Mouse (Mus musculus) skeletal muscle tissue, adult 2 months (tissue): ENCODE results near the gene Pole2.
"Not testable (repeated sequence)": the region's sequence is repeated elsewhere in the genome, so short reads cannot be mapped to it uniquely, and the experiment has no call there.

Experiments used
- DNase-seq: peaks from one replicate; pipeline ENCODE4 v3.0.0-alpha.2; 2012; ENCODE audit warnings: low read depth, low spot score

Gene Pole2

DNA sequence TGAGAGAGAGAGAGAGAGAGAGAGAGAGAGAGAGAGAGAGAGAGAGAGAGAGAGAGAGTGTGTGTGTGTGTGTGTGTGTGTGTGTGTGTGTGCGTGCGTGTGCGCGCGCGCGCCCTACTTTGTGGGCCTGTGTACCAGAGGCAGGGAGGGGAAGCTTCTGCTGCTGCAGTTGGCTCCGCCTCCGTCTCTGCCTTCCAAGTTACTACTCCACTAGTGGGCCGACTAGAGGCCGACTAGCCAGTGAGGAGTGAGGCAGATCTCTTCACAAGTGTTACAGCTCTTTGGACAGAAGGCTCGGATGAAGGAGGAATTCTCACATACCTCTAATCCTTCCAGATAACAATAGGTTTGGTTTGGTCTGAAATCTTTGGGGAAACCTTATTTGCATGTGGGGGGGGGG lies 48.6 kb downstream of the Pole2 start:
- no peak for DNase-seq

DNA sequence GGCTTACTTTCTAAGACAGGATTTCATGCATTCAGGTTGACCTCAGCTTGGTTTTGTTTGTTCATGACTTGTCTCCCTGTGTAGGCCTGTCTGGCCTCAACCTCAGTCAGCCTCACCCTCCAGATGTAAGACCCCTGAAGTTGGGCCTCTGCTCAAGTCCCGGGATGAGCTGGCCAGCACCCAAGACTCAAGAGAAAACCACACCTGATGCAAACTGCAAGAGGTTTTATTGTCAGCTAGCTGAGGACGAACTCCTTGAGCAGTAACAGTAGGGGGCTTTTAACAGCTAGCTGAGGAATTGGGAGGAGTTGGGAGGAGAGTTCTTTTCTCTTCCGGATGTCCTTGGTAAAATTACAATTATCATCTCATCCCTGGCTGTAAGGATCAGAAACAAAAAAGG lies 50.5 kb downstream of the Pole2 start:
- no peak for DNase-seq

DNA sequence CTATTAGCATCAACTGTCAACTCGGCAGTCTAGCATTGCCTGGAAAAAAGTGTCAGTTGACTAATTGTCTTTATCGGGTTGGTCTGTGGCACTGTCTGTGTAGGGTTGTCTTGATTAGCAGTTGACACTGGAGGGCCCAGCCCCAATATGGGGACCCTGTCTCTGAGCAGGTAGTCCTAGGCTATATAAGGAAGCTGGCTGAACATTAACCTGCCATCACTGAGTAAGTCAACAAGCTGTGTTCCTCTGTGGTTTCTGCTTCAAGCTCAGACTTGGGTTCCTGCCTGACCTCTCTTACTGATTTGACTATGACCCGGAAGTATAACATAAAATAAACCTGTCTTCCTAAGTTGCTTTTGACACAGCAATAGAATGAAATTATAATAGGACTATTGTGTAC lies 52.0 kb downstream of the Pole2 start:
- no peak for DNase-seq

DNA sequence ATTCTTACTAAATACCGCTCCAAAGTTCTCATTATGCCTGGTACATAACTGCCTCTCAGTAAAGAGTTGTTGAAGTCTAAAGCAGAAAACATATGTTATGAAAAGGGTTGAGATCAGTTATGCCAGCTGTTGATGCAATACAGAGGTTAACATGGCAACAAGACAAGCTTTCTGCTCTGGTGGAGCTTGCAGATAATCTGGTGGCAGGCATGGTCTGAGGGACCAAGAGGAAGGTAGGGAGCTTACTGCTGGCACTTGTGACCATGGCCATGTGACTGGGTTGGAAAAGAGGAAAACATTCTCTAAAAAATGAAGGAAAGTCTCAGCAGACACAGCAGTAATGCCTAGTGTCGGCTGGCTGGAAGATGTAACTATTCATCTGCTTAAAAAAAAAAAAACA lies 56.7 kb downstream of the Pole2 start:
- no peak for DNase-seq

DNA sequence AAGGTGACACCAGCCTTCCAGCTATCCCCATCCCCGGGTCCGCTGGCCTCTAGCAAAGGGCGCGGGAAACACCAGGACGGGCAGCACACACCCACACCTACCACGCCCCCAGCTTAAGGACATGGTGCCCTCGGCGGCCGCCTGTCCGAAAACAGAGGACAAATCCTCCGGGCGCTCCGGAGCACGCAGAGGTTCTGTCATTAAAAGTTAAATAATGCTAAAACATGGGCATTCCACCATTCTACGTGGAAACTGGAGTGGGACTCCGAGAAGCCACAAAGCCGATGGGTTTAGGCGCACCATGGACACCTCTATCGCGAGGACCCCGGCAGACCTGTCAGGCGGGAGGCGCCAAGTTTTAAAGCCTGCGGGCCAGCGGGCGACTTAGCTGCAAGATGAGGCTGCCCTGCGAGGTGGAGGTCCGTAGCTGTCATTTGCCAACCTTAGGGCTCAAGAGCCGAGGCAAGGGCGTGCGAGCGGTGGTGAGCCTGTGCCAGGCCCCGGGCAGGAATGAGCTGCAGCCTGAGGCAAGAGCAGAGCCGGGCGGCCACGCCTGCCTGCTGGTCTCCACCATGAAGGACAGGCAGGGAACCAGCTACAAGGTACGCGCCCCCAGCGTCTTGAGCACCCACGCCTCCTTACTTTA lies 59.4 kb downstream of the Pole2 start, which contains the start of gene Lrr1:
Lrr1 (plus strand) TSS at position 354 of the 646 bp plus-strand sequence.
- peak; percentile 71 for DNase-seq

DNA sequence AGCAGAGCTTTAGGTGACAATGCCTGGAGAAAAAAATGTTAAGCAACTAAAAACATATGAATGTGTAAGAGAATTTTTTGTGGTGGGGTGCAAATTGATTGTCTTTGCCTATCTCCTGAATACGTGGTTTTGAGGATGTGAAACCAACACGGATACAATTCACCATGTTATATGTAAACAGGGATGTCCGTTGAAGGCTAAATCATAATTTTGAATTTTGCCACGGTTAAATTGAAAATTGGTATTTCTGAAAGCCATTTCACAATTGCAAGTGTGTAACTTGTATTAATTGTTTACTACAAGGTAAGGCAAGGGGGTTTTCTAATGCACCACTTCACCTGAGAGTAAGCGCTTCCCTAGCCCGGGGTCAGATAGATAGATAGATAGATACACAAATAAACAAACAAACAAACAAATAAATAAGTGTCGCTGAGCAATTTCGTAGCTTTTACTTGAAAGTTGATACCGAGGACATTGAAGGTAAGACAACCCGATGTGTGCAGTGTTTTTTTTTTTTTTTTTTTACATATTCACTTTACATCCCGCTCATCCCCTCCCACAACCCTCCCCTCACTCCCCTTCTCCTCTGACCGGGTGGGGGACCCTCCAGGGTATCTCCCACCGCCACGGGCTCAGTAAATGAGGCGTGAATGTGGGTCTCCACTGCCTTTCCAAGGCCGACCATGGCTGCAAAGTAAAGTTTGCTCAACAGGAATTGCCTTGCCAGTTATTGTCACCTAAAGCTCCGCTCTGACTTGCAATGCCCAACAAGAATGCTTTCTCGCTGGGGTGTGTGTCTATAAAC lies 60.1 kb downstream of the Pole2 start:
- no peak for DNase-seq

DNA sequence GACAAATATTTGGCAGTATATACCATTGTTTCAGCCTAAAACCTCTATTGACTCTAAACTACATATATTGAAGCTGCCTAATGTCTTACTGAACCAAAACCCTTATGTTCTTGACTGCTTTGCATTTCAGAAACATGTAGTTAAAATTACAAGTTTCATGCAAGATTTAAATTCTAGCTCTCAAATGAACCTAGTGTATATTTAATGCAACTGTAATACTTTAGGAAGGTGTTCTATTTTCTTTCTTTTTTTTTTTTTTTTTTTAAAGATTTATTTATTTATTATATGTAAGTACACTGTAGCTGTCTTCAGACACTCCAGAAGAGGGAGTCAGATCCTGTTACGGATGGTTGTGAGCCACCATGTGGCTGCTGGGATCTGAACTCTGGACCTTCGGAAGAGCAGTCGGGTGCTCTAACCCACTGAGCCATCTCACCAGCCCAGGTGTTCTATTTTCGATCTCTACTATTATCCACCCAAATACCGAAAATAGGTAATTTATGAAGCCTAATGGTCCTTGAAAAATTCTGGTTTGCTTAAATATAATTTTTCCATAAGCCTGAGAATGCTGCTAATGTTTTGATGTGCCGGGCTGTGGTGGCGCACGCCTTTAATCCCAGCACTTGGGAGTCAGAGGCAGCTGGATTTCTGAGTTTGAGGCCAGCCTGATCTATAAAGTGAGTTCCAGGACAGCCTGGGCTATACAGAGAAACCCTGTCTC lies 61.0 kb downstream of the Pole2 start:
- not testable (repeated sequence) for DNase-seq

DNA sequence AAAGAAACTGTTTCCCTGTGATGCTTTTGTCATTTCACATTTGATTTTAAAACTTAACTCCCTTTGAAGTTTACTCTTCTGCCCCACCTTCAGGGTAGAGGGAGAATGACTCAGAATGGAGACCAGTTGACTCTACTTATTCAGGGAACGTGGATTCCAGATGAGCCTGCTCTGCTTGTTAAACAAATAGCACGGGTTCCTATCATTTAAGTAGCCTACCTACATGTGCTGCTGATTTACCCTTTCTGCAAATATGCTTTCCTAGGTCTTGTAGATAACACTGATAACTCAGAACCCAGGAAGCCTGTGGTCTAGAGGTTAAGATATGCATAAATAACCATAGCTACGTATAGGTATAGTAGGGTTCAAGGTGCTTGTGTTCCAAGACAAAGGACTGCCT lies 63.1 kb downstream of the Pole2 start:
- DNase-seq: no peak

DNA sequence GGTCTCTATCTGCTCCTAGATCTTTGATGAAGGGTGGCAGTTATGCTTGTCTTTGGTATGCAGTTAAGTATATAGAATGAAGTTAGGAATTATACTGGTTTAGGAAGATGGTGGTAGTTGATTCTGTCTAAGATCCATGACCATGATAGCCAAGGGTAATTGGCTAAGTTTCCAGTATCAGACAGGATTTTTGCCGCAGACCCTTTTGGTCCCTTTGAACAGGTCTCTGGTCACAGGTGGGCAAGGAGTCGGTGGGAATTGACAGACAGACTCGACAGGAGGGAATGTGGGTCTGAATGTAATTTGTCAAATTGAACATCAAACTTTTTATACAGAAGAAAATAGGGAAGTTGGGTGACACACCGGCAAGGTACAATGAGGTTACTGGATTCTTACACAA lies 64.4 kb downstream of the Pole2 start:
- DNase-seq: not testable (repeated sequence)

DNA sequence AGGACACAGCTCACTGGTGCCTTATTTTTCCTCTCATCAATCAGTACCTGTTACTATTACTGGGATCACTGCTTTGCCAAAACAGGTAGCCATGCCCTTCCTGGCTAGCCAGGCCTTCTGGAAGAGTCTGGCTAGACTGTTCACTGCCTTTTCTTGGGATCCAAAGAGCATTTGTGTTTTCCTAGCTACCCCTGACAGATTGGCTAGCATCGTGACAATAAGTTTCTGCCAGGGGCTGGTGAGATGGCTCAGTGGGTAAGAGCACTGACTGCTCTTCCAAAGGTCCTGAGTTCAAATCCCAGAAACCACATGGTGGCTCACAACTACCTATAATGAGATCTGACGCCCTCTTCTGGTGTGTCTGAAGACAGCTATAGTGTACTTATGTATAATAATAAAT lies 67.3 kb downstream of the Pole2 start:
- DNase-seq: not testable (repeated sequence)

DNA sequence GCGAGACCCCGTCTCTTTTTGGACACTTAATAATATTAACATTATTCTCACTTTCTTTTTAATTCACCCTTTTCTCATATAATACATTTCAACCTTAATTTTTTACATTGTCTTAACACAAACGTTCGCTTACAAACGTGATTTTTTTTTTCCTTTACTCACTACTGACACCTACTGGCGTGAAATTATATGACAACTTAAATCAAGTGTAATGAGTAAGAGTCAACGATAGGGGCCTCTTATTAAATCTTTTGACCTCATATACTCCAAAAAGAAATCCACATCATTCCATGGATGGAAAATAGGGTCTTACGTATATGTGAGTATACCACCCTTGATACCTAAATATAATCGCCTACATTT lies 68.4 kb downstream of the Pole2 start:
- peak; percentile 66 for DNase-seq

DNA sequence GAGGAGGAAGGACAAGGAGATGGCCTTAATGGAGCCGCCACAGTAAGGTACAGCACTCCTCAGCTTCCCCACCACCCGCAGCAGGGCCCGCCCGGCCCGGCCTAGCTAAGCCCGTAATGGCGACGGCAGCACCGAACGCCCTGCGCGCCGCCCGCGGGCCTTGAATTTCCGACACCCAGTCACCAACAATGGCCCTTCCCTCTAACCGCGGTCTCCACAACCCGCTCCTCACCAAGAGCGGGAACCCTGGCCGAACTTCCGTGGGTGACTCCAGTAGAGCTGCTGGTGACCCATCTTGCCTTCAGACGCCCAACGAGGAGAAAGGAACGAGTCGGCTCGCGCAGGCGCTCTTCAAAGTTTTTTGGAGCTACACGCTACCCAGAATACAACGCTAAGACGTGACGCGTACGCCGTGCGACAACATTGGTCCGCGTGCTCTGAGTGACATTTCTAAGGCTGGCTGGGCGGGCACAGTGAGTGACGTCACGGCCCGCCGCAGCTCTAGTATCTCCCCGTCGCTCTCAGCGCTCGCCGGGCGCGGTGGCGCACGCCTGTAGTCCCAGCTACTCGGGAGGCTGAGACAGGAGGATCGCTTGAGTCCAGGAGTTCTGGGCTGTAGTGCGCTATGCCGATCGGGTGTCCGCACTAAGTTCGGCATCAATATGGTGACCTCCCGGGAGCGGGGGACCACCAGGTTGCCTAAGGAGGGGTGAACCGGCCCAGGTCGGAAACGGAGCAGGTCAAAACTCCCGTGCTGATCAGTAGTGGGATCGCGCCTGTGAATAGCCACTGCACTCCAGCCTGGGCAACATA lies 69.0 kb downstream of the Pole2 start, which contains the start of gene Rps29:
Rps29 (minus strand) TSS at position 422 of the 813 bp plus-strand sequence.
- DNase-seq: peak; percentile 100

DNA sequence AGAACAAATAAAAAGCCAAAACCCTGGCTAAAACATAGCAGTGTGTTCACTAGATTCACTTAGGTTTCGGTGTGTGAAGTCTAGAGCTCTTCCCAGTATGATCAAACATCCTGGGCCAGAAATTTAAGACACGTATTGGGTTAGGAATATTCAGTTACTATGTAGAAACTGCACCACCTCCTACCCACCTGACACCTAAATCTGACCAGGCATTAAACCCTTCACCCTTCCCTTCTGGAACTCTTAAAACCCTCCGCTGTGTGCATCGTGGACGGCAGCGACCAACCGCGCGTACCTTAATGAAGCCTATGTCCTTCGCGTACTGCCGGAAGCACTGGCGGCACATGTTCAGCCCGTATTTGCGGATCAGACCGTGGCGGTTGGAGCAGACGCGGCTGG lies 69.6 kb downstream of the Pole2 start:
- no peak for DNase-seq

DNA sequence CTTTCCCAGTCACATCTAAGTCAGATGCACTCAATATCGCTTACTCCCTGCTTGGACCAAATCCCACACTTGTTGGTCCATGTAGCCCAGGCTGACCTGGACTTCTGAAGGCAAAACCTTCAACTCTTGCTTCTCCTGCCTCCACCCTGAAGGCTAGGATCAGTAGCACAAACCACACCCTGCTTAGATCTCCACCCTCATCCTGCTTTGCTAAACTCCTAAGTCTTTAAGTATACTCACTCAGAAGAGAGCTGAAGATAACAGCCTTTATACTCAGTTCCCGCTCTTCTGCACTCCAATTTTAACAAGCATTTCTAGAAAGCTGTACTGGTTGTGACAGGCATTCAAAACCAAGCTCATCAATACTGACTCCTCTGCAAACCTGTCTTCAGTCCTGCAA lies 70.9 kb downstream of the Pole2 start:
- DNase-seq: no peak

DNA sequence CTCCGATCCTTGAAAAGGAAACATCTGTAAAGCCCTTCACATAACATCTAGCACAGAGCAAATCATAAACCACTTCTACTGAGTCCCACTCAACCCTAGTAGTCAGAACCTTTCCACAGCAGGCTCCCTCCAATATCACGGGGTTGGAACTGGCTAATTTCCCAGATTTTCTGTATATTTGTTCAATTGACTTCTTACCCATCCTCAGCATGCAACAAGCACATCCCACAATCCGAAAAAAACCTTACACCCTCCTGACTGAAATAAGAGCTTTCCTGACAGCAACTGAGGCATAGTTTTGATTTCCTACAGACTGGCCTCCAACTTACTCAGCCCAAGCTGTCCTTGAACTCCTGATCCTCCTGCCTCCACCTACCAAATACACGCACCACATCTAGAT lies 71.6 kb downstream of the Pole2 start:
- DNase-seq: no peak

DNA sequence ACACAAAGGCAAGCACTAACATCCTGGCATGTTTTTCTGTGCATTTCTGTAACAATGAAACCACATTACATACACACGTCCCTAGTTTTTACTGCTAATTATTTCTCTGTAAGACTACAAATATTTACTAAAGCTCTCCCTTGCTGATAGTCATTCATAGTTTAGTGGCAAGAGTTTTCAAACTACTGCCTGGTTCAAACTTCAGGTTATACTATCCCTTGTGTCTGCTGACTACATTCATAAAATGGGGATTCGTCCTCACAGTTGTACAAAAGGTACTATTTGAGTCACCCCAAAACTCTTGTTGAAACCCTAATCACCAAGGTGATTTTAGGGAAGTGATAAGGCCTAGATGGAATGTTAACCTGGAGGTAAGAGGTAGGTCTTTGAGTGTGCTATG lies 72.1 kb downstream of the Pole2 start:
- DNase-seq: no peak
